Mouse (Mus musculus) embryonic fibroblast, embryonic 13.5 days (primary cell): ENCODE data around the gene Prex1. TPM values are rescaled to one million over a fixed set of nuclear protein-coding genes. Genes with fewer than 3 reads are reported as not detected.
"Not testable (repeated sequence)": the region's sequence is repeated elsewhere in the genome, so short reads cannot be mapped to it uniquely, and the experiment has no call there.

ENCODE experiments used
- H3K27ac ChIP-seq: 2 replicates; pipeline ENCODE4 v1.5.1; 2012; ENCODE audit warnings: low read length, control low read depth, inconsistent platforms; ENCODE audit not compliant: insufficient read depth
- H3K4me1 ChIP-seq: 2 replicates; pipeline ENCODE4 v1.6.1; 2011; ENCODE audit warnings: low read length; ENCODE audit not compliant: control insufficient read depth, insufficient read depth
- H3K4me3 ChIP-seq: 2 replicates; pipeline ENCODE4 v1.5.1; 2011; ENCODE audit warnings: mild to moderate bottlenecking, control low read depth, low read length; ENCODE audit not compliant: insufficient read depth
- CTCF ChIP-seq: IDR thresholded peaks from 2 replicates; pipeline ENCODE4 v1.5.1; 2011; ENCODE audit warnings: mild to moderate bottlenecking, control low read depth, low read length, moderate library complexity, borderline replicate concordance; ENCODE audit not compliant: insufficient read depth
- POLR2A ChIP-seq: IDR thresholded peaks from 2 replicates; pipeline ENCODE4 v1.6.1; 2011; ENCODE audit warnings: low read depth, mild to moderate bottlenecking, control low read depth, low read length, moderate library complexity
- polyA plus RNA-seq: library from polyadenylated mRNA; stranded (reverse); fragments of >200 nt; gene quantifications from 2 replicates; pipeline ENCODE4 v1.2.4, GENCODE M21; 2011; ENCODE audit warnings: low read depth; ENCODE audit not compliant: missing spikeins, insufficient read length

Gene Prex1
- polyA plus RNA-seq, 1 experiment, result 2.9 TPM

- Histone ChIP-seq H3K4me1 (no peaks in the 10 kb centered on the region), H3K27ac (no peak overlapping the region), H3K4me3 (no peak overlapping the region)
- TF ChIP-seq CTCF (no peak), POLR2A (no peak)
Observed at GRCm38 (mm10) chr2:166526204-166526603, 187.4 kb downstream of the Prex1 start.

GRCm38 (mm10) chr2:166523156-166523890 is 190.3 kb downstream of the Prex1 start:
- H3K27ac ChIP-seq, result no peak overlapping the region
- no peak overlapping the region for H3K4me3 ChIP-seq
- TF ChIP-seq POLR2A (no peak), CTCF (no peak)
- H3K4me1 ChIP-seq, result no peaks in the 10 kb centered on the region

GRCm38 (mm10) chr2:166522612-166523120 is 191.0 kb downstream of the Prex1 start:
- H3K27ac ChIP-seq, result no peak overlapping the region
- no peaks in the 10 kb centered on the region for H3K4me1 ChIP-seq
- no peak overlapping the region for H3K4me3 ChIP-seq
- TF ChIP-seq POLR2A (no peak), CTCF (no peak)

GRCm38 (mm10) chr2:166521878-166522611 is 191.6 kb downstream of the Prex1 start:
- H3K4me3 ChIP-seq, result no peak overlapping the region
- H3K27ac ChIP-seq, result no peak overlapping the region
- TF ChIP-seq CTCF (no peak), POLR2A (no peak)
- no peaks in the 10 kb centered on the region for H3K4me1 ChIP-seq

- no peaks in the 10 kb centered on the region for H3K4me1 ChIP-seq
- TF ChIP-seq POLR2A (no peak), CTCF (no peak)
- H3K4me3 ChIP-seq, result no peak overlapping the region
- H3K27ac ChIP-seq, result no peak overlapping the region
Observed at GRCm38 (mm10) chr2:166521461-166521860, 192.2 kb downstream of the Prex1 start.

GRCm38 (mm10) chr2:166520536-166520935 is 193.1 kb downstream of the Prex1 start:
- H3K4me3 ChIP-seq, result no peak overlapping the region
- H3K4me1 ChIP-seq, result no peaks in the 10 kb centered on the region
- TF ChIP-seq CTCF (no peak), POLR2A (no peak)
- H3K27ac ChIP-seq, result no peak overlapping the region

GRCm38 (mm10) chr2:166517392-166518174 is 196.0 kb downstream of the Prex1 start:
- not testable (repeated sequence) for H3K27ac ChIP-seq

GRCm38 (mm10) chr2:166516818-166517353 is 196.7 kb downstream of the Prex1 start:
- Histone ChIP-seq H3K4me3 (no peak overlapping the region), H3K4me1 (no peaks in the 10 kb centered on the region), H3K27ac (no peak overlapping the region)
- TF ChIP-seq POLR2A (no peak), CTCF (no peak)

More at GRCm38 (mm10) chr2:166517392-166518174, 196.0 kb downstream of the Prex1 start:
- not testable (repeated sequence) for H3K4me1 ChIP-seq, H3K4me3 ChIP-seq

Other genes with a start within 250 kb of the Prex1 start
- gene Trp53rkb, start 78.7 kb upstream of the Prex1 start, polyA plus RNA-seq, result 1.3 and 1.7 TPM in 2 replicates
- gene Arfgef2, start 91.8 kb upstream of the Prex1 start, polyA plus RNA-seq, result 24.9 and 32.3 TPM in 2 replicates
- gene Cse1l, start 192.2 kb upstream of the Prex1 start, polyA plus RNA-seq, result 118 and 130 TPM in 2 replicates